Mouse (Mus musculus): ENCODE measurements at regions not wholly inside any gene's neighbourhood (a gene's known extent, or its start where the extent isn't known, plus 50 kb on each side); places are given as distances from the start of the nearest gene placed in this dataset.

GRCm38 (mm10) chr3:149074658-149075487 lies 84.5 kb upstream of the Adgrl2 start:
- no peak for DNase-seq (ENCODE audit: low read depth, low spot score)

- DNase-seq (ENCODE audit: low read depth, low spot score) = no peak
Measured at GRCm38 (mm10) chr3:149070201-149070600, 79.8 kb upstream of the Adgrl2 start.

- no peak for DNase-seq (ENCODE audit: low read depth, low spot score)
Measured at GRCm38 (mm10) chr3:149069436-149069835, 79.1 kb upstream of the Adgrl2 start.

GRCm38 (mm10) chr3:149068821-149069220 lies 78.5 kb upstream of the Adgrl2 start:
- no peak for DNase-seq (ENCODE audit: low read depth, low spot score)

- no peak for DNase-seq (ENCODE audit: low read depth, low spot score)
Measured at GRCm38 (mm10) chr3:149067758-149068157, 77.4 kb upstream of the Adgrl2 start.

- DNase-seq (ENCODE audit: low read depth, low spot score) = no peak
Measured at GRCm38 (mm10) chr3:149055077-149055476, 64.7 kb upstream of the Adgrl2 start.

GRCm38 (mm10) chr3:149052295-149052902 lies 62.0 kb upstream of the Adgrl2 start:
- peak; percentile 9 for DNase-seq (ENCODE audit: low read depth, low spot score)

- DNase-seq (ENCODE audit: low read depth, low spot score) = no peak
Measured at GRCm38 (mm10) chr3:149045343-149045742, 55.0 kb upstream of the Adgrl2 start.

- no peak for DNase-seq (ENCODE audit: low read depth, low spot score)
Measured at GRCm38 (mm10) chr3:149043901-149044300, 53.5 kb upstream of the Adgrl2 start.

GRCm38 (mm10) chr3:149042527-149042926 lies 52.2 kb upstream of the Adgrl2 start:
- no peak for DNase-seq (ENCODE audit: low read depth, low spot score)

- DNase-seq (ENCODE audit: low read depth, low spot score) = no peak
Measured at GRCm38 (mm10) chr3:149041188-149041587, 50.8 kb upstream of the Adgrl2 start.
